Mouse (Mus musculus): Measurements from ENCODE around the gene Shb.

Gene Shb

DNA sequence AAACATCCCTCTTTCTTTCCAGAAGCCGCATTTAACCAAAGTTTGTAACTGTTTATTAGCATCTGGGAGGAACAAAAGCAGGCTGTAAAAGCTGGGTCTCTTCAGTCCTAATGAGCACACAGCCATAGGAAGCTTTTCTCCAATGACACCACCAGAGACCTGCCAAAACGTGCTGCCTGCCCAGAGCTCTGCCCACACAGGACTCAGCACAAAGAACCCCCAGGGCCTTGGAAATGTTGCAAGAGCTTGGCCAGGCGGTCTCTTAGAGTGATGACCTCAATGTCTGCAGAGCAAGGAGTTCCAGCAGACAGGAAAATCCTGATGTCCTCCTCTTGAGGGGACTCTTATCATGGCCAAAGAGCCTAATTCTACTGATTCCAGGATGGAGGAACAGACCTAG, 28.5 kb downstream of the Shb start:
- no peak for DNase-seq (ENCODE audit: low spot score in 2 of 2)

DNA sequence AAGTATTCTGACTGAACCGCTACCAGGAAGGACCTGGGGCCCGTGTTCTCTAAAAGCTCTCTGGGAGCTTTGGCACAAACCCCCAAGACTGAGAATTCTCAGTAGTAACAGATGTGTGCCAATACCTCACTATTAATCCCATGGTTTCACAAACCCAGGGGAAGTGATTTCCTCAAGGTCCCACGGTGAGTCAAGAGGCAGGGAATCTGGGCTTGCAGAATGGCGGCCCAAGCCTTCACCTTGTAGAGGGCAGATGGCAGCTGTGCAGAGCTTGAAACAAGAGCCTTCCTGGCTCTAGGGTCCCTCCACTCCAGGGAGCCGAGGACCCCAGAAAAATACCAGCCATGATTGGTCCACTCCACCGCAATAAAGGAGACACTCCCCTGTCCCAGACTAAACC, 28.9 kb downstream of the Shb start:
- DNase-seq (ENCODE audit: low spot score in 2 of 2), result no peak

DNA sequence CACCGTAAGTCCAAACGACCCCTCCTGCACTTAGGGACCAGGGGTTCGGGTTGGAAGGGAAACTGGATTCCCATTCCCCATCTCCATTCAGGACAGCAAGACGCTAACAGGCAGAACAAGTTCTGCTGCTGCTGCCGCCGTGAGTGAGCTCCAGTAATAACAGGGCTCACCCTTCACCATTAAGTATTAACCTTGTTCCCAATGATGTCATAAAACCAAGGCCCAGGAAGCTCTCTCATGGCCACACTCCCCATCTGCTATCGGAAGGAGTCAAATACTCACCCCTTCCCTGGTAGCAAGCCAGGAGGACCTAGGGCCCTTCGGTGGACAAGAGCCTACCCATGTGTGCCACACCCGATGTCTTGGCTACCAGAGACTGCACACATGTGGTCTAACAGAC, 30.3 kb downstream of the Shb start:
- DNase-seq (ENCODE audit: low spot score in 2 of 2), result no peak

DNA sequence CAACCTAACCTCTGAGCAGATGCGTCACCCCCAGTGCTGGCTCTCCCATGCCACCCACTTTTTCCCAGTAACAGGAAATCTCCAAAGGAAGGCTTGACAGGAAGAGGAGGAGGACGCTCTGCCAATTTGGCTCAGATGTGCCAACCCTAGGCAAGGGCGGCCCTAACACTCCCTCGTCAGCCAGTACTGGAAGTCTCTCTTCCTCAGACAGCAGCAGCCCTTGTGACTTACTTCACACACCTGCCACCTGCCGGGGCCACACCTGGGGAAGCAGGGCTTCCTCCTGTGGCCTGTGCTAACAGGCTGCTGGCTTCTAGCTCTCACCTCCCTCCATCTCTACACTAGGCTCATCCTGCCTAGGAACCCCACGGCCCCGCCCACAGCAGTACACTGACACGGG, 31.9 kb downstream of the Shb start:
- no peak for DNase-seq (ENCODE audit: low spot score in 2 of 2)

DNA sequence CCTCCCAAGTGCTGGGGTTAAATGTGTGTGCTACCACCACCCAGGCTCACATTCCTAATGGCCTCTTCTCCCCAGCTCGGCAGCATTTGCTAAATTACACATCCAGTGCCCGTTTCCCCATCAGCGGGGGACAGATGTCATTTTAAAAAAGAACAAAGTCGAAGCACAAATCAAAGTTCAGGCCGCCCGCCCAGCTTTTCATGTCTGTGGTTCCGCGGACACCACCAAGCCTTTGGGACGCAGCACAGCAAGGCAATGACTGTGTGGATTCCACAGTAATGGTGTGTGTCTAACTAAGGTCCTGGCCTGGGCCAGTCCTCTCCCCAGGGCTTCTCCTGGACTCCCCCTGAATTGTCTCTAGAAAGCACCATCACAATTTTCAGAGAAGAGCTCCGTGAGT, 32.7 kb downstream of the Shb start:
- no peak for DNase-seq (ENCODE audit: low spot score in 2 of 2)

DNA sequence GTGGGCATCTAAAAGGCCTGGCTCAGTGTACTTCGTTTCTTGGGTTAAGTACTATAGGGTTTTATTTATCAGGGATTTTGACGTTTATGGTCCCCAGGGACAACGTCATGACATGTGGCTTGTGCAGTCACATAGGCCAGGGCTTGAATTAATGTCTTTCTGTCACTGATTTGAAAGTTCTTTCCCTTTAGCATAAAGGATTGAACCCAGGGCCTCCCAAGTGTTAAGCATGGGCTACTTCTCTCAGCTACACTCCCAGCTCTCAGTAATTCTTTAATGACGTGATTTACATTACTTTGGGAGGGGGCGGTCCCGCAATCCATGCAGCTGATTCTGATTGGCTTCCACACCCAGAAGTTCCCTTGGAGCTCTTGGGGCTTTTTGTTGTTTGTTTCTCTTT, 33.2 kb downstream of the Shb start:
- no peak for DNase-seq (ENCODE audit: low spot score in 2 of 2)

DNA sequence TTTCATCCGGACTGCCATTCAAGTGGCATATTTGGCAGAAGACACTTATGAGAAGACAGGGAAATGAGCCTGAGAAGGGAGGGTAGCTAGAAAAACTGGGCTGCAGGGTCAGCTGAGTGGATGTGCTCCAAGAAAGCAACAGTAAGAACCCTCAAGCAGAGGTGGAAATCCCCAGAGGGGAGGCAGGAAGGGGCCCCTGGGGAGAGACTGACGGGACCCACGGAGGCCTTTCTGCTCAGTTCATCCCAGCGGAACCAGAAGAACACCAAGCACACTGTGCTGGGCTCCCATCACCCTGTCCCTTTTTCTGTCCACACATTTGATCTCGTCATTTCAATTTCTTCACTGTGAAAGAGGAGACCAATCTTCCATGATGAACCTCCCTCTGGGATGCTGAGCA, 33.9 kb downstream of the Shb start:
- DNase-seq (ENCODE audit: low spot score in 2 of 2), result no peak

DNA sequence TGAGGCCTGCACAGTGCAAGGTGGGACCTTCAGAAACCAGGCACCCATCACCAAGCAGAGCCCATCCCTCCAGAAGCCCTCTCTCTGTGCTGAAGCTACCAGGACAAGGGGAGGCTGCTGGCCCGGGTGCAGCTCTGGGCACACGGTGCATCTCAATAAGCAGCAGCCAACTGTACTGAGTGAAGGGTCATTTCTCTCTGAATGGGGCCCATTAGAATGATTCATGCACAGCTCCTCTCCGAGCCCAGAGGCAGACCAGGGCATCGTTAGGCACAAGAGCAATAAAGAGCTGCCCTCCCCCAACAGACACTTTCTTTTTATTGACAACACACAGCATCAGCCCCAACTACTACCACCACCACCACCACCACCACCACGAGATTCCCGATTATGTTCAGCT, 35.0 kb downstream of the Shb start:
- no peak for DNase-seq (ENCODE audit: low spot score in 2 of 2)

DNA sequence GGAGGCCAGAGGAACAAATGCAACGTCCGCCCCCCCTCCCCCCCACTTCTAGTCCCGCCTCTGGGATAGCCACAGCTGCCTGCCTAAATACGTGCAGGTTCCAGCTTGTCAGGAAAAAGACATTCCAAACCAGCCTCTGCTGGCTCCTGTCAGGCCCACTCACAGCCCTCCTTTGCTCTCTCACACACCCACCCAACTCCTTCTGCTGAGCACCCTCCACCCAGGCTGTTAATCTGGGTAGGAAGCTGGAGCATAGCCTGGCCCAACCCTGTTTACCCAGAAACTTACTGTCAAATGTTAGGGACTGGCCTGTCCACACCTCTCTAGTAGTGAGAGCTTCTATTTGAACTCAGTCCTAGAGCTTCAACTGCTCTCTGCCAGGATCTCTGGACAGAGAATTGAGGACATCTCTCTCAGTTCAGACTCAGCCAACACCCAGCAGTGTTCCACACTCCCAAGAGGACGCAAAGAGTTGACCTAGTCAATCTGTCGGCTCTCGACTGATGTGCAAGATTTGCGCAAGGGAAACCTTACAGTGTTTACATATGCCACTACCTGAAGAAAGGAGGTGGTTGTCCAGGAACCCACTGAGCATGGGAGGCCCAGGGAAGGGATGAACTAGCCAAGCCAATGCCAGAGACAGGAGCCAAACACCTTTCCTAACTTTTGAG, 36.6 kb downstream of the Shb start:
- no peak for DNase-seq (ENCODE audit: low spot score in 2 of 2)

DNA sequence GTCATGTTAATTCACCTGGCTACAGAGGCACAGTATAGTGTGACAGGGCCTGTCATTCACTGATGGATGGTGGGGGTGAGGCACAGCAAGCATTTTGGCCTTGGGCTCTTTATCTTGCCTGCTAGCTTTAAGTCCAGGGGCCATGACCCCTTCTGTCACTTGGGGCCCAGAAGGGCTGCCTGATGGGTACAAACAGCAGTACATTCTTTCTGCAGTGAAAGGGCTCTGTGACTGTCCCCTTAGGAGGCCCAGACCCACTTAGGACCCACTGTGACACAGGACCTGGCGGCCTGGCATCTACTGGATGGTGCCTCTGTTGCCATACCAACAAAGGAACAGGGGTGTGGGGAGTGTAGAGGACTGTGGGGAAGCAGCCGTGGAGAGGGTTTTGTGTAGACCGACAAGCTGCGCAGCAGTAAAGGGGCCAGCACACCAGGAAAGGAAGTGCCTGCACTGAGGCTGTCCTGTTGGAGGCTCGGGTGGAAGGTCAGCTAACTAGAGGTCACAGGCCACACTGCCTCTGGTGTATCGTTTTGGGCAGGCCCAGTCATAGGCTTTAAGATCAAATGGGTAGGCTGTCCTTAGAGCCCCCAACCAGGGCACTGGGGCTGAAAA, 38.4 kb downstream of the Shb start:
- no peak for DNase-seq (ENCODE audit: low spot score in 2 of 2)

DNA sequence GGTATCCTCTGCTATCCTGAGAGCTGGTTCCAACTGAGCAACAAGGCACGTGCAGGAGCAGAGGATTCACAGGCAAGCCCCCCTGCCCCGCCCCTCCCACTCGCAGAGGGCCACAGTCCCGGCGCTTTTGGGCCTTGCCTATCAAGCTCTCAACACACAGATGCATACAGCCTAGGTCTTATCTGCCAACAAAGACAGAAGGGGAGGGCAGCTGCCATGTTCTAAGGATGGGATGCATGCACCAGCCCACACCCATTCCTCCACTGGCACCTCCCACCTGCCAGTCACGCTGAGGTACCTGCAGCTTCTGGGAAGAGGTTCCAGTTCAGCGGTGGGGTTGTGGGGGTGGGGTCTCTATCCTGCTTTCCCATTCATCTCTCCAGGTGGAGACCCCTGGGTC, 39.2 kb downstream of the Shb start:
- no peak for DNase-seq (ENCODE audit: low spot score in 2 of 2)

DNA sequence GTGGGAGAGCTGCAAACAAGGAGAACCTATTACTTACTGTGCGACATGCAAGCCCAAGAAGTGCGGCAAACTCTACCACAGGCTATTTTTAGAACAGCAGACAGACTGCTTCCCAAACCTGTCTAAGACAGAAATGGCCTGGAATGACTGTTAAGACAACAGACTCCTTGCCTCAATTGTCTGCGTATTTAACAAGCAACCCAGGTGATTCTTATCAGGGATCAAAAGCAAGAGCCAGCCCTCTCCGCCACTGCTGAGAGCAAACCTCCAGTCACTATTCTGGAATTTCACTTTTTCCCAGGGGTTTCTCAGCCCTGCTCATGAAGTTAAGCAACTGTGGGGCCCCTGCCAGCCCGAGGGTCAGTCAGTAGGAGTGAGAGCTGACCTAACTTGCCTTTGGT, 39.6 kb downstream of the Shb start:
- DNase-seq (ENCODE audit: low spot score in 2 of 2), result no peak

DNA sequence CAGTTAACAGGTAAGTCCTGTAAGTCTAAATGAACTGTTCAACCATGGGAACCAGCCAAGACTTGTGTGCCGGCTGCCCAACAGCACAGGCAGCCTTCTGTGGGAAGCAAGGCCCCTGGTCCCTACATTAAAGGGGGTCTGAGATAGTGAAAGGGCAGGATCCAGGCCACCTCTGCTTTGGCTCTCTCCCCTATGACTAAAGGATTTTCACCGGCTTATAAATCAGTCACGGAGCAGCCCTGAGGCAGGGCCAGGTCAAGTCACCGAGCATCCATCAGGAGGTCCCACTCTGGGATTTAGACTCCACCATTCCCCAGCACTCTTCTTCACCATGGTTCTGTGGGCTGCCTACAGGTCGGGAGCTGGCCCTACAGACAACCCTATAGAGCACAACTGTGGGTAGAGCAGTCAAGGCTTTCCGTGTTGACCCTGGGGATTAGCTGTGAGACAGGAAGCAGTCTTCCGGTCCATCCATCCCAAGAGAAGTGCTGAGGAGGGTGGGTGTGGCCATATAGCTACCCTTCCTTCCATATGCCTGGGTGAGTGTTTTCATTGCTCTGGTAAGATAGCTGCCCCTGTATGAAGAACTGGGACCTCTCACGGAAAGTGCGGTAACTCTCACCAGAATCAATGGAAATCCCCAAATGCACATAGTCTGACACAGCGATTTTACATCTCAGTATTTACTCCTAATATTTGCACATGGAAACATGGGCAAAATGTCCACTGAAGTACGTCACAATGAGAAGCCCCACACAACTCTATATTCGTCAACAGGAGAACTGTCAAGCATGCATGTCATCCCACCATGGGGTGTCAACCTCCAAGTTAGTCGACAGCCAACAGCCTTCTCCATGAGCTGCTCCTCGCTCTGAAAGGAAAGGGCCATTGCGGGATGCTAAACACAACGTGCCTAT, 40.3 kb downstream of the Shb start:
- no peak for DNase-seq (ENCODE audit: low spot score in 2 of 2)

DNA sequence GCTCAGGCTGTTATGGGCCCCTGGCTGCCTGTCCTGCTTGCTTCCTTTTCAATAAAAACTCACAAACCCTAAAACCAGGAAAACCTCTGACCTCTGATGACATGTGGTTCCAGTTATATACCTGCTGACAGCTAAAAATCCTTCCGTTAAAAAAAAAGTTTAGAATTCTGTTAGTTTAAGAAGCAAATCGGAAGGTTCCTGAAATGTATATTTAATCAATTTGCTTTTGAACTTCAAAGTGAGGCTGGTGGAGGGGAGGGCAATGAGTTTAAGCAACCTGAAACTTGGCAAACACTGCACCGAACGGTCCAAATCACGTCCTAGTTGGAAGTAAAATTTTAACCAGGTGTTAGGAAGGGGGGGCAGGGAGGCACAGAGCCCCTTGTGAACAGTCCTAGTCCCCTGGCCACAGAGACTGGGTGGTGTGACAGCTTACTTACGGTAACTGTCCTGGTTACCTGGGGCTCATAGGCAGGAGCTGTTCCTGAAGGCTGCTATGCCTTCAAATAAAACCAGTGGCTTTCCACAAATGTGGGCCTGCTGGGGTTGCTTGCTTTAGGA, 41.1 kb downstream of the Shb start:
- DNase-seq (ENCODE audit: low spot score in 2 of 2), result no peak

DNA sequence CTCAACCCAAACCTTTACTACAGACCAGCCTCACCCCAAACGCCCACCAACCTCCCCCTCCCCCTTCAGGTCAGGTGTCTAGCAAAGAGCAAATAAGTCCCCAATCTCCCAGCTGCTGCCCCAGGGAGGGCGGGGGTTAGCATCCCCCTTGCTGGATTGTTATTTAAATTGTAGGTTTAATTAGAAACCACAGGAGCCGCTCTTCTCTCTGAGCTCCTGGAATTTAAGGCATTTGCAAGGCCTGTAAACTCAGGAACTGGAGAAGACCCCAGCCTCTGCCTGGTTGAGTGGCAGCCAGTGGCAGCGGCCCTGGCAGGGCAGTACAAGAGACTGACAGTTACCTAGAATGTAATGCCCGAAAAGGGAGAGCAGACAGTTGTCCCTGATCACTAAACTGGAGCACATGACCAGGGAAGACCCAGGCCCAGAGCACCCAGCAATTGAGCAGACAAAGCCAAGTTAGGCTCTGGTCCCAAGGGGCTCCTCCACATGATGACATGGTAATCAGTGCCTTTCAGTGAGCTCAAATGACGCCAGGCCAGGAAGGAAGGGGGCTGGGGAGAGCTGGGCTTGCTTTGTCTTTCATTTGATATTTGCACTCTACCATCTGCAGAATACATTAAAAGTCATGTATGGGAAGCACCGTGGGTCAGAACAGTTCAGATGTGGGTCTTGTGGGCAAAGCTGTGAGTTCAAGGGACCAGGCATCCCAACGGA, 42.1 kb downstream of the Shb start:
- DNase-seq (ENCODE audit: low spot score in 2 of 2), result no peak

DNA sequence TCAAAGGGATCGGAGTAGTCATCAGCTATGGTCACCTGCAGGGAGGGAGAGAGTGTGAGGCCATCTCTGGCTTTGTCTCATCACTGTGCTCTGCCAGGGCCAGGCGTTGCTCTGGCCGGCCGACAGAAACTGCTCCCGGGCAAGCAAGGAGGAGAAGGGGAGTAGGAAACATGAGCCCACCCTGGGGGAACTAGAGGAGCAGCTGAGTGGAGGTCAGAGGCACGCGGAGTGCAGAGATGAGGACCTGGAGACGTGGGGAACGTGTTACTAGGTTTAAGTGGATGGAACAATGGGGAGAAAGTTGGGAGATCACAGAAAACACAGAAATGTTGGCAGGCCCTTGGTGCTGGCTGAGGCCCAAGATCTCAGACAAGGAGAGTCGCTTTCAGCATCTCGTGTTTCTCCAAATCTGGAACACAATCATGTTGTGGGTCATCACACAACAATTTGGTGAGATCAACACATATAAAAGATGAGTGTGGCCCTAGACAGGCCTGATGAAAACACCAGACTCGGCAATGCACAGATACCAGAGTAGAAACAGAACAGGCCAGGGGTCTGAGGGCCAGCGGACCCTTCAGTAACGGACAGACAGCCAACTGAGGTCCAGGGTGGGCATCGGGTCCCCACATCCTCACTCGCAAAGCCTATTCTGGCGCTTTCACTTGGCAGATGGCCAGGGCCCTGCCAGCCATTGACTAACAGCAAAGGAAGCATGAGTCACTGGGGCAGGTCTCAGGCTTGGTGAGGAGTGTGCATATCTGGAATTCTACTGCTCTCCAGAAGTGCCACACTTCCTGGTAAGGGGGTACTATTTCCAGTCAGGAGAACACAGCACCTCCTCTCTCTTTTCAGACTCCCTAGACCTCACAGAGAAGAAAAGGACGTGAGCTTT, 42.9 kb downstream of the Shb start:
- peak in 1 of 2 experiments; percentile 40 for DNase-seq (ENCODE audit: low spot score in 2 of 2)

DNA sequence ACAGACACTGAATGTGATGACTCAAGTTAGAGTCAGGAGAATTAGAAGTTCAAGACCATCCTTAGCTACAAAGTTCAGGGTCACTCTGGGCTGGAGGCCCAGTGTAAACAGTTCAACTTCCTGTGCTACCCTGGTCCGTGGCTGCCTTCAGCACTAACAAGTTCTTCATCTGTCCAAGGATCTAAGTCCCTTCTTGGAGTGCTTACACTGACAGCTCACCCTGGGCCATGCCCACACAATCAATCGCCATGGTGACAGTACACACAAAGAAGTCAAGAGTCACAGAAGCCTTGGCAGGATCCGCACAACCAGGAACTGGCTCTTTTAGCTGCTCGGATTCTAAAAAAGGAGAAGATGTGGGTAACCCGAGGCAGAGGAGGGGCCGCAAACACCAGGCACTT, 44.6 kb downstream of the Shb start:
- peak; percentile 34 to 42 for DNase-seq (ENCODE audit: low spot score in 2 of 2)

DNA sequence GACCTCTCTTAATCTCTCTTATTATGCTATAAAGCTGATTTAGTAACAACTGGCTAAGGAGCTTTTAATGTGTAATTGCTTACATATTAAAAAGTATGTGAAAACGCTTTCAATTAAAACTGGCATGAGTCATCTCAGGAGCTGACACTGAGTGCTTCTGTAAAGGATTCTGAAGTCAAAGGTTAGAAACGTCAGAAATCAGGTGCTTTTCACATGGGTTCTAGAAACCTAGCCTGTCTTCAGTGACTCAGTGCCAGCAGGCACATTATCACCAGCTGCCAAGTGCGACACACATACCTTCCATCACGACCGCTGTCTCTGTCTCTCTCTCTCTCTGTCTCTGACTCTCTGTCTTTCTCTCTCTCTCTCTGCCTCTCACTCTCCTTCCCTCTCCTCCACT, 47.2 kb downstream of the Shb start:
- no peak for DNase-seq (ENCODE audit: low spot score in 2 of 2)

DNA sequence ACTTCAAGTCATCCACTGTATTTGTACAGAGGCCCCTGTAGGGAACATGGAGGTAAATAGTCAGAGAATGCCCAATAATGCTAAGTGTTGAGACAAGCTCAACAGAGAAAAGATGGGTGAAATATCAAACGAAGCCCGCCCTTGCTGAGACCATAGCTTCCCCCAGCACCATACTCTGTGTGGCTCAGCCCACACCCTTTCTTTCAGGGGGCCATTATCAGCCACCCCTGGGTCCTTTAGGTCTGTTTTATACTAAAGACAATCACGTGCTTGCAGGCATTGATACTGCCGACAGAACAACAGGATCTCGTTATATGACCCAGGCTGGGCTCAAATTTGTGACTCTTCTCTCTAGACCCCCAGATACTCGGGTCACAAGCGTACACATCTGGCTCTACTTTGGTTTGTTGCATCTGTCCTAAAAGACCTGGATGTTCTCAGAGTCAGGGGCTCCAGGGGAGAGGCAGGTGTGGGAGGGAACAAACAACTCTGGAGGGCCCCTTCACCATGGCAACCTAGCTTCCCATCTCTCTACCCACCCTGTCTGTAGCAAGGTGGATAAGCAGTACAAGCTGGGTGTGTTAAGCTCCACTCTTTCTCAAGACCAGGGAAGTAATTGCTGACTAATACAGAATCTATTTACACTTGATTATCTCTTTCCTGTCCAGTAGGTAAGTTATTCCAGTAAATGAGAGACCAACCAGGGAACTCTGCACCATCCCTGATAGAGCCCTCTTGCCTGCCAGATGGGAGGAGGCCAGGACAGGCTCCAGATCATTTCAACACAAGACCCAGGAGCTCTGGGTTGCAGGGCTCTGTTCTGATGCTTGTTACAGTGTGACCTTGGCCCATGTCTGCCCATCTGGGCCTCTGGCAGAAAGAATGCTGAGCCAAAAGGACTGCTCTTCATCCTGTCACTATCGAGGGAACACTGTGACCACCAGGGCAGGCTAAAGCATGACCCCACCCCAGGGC, 48.7 kb downstream of the Shb start:
- DNase-seq (ENCODE audit: low spot score in 2 of 2), result no peak

DNA sequence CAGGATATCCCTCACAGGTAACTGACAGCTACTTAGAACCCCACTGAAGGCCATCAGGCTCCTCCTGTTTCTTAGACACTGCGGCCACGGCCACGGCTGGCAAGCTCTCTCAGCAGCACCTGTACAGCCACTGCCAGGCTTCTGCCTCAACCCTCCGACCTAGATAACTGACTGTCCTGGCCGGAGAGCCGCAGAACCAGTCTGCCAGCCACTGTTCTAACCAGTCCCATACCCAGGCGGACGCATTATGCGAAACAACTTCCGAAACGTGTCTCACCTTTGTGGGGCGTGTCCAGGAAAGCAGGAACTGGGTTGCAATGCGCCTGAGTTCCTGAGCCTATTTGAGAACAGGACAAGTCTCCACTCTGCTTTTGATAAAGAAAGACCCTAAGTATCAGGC, 50.0 kb downstream of the Shb start:
- no peak for DNase-seq (ENCODE audit: low spot score in 2 of 2)

Measured in spleen, postnatal 36 days (tissue).